Mouse (Mus musculus) thymus, adult 18-20 months (tissue): Measurements from ENCODE around the gene Clec2e.
A peak's percentile ranks its signal among the peaks of the same experiment; 100 is the strongest.
"Not testable (repeated sequence)": the region's sequence is repeated elsewhere in the genome, so short reads cannot be mapped to it uniquely, and the experiment has no call there.

Source experiments
- DNase-seq, 2 experiments: peaks; one replicate each; pipeline ENCODE4 v3.0.0; 2022; ENCODE audit warnings: mixed read lengths in 2 of 2

Clec2e gene

DNA sequence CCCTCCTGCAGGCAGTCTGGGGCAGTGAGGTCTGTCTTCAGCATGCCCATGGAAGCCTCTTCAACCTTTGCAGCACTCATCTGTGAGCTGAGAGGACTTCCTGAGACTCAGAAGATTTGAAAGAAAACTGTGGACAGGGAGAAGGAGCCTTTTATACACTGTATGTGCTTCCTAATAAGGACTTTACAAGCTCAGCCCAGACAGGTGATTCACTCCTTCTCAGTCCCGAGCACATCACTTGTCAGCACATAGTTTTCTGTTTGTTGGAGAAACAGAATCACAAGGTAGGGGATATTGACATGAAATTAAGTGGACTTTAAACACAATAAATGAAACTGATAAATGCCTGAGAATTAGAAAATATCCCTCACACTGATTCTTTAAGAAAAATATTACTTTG lies at the start of gene Clec2e:
Clec2e (minus strand) TSS at position 120 of the 400 bp plus-strand sequence.
- DNase-seq = not testable (repeated sequence)

- DNase-seq = no peak
Measured at GRCm38 (mm10) chr6:129146812-129147211, 46.1 kb upstream of the Clec2e start.

DNA sequence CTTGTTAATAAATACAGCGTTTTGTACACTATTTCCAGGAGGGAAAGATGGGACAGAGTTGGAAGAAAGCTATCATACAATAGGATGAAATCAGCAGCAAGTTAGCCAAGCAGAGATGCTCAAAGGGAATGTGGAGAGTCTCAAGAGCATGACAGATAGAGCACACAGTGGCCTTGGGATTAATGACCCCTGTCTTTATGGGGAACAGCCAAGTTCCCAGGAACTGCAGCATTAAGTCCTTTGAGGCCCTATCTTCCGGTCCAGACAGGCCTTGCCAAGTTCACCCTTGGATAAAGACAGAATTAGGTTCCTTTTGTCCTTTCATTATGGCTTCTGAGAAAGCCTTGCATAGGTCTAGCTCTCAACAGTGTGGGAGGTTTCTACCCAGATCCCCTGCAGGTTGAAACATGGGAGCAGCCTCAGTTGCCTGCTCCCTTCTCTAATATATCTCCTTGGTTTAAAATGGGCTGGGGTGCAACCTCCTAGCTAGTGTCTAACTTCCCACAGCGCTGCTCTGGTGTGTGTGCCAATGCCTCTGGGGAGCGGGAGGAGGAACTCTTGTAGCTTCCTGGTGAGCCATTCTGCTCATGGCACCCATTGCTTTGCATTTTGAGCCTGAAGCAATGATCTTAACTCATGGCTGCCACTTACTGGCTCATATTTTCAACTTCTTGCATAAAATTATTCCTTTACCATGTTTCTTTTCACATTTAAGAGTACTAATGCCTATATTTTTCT lies 32.1 kb upstream of the Clec2e start:
- no peak for DNase-seq

DNA sequence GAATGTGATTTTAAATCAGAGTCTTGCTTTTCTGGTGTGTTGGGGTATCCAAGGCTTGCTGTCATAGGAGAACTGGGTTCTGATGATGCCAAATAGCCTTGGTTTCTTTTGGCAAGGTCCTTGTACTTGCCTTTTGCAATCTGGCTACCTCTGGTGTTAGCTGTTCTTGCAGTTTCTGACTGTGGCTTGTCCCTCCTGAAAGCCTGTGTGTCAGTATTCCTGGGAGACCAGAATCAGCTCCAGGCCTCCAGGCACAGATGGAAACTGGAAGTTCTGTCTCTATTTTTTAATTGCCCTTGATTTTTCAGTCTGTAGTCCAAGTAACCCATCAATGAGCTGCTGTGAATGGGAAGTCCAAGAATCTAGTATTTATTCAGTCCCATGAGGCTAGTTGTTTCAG lies 26.1 kb upstream of the Clec2e start:
- no peak for DNase-seq

GRCm38 (mm10) chr6:129124531-129124930 lies 23.8 kb upstream of the Clec2e start:
- DNase-seq = not testable (repeated sequence)

- DNase-seq = no peak
Measured at GRCm38 (mm10) chr6:129116223-129116622, 15.5 kb upstream of the Clec2e start.

DNA sequence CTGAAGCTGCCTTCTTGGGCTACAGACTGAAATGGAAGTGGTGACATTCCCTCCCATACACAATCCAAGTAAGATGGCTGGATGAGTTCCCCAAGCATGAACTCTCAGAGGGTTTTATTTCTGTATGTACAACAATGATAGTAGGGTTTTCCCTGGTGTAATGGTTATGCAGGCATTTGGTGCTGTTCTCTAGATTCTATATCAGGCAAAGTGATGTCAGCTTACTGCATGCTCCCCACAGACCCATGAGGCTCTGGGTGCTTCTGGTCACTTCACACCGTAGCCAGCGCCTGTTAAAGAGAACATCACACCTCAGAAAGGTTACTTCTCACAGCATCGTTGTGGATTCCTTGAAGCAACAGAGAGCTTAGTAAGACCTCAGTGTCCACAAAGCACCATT lies 13.5 kb upstream of the Clec2e start:
- DNase-seq = not testable (repeated sequence)

DNA sequence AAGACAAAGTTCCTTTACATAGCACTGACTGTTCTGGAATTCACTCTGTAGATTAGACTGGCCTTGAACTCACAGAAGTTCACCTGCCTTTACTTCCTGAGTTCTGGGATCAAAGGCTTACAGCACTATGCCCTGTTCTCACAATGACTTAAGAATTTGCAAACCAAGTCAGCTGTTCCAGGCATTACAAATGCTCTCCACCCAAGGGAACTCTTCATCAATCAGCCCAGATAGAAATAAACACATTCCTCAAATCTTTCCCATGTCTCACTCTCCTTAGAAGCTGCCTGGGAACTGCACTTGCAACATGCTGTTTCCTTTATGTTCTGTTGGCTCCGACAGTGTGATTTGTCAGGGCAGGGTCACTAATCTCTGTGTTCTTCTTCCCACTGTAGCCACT lies 13.1 kb upstream of the Clec2e start:
- no peak for DNase-seq

GRCm38 (mm10) chr6:129113030-129113673 lies 12.4 kb upstream of the Clec2e start:
- DNase-seq = no peak

GRCm38 (mm10) chr6:129112526-129112925 lies 11.8 kb upstream of the Clec2e start:
- no peak for DNase-seq

DNA sequence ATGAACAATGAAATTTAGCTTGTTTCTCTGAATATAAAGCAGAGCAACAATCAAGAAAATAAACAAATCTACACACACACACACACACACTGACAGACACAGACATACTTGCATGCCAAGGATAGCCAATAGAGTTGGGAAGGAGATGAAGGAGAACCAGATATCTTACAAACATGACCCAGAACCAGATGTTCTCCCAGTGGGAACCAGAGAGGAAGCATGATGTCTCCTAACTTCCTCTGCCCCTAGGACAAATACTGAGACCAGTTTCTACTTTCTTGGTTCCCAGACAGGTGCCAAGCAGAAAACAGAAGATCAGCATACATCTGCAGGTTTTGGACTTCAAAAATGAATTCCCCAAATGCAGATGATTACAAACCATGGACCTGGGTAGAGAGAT lies 7.2 kb upstream of the Clec2e start:
- DNase-seq = no peak

GRCm38 (mm10) chr6:129102858-129103555 lies 2.3 kb upstream of the Clec2e start:
- no peak for DNase-seq

DNA sequence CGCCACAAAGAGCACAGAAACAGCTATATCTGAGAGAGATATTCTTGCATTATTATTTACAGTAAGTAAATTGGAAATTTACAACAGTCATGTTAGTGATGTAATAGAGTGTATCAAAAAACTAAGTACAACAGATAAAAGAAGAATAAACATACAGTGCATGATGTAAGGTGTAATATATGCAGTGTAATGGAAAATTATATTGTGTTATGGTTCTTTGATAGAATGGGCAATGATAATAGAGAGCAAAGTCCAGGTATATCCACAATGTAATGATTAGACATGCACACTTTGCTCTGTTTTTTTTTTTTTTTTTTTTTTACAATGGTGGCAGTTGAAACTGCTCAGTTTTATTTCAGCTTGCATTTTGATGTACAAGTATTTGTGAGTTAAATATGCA lies 891 bp upstream of the Clec2e start:
- no peak for DNase-seq

DNA sequence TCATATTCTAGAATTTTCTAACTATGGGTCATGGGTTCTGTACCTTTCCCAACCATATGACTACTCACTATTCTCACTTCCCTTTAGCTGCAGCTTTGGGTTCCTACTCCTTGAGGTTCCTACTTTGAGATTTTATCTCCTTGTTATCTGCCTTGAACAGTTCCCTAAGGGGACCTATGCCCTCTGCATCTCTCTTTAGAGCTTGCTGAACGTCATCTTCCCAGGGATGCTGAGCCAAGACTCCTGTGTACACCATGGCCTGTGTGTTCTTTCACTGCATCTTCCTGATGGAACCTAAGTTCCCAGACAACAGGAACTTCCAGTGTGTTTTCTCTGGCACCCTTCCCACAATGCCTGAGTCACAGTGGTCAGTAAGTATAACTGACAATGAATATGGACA lies 2.8 kb downstream of the Clec2e start:
- no peak for DNase-seq

DNA sequence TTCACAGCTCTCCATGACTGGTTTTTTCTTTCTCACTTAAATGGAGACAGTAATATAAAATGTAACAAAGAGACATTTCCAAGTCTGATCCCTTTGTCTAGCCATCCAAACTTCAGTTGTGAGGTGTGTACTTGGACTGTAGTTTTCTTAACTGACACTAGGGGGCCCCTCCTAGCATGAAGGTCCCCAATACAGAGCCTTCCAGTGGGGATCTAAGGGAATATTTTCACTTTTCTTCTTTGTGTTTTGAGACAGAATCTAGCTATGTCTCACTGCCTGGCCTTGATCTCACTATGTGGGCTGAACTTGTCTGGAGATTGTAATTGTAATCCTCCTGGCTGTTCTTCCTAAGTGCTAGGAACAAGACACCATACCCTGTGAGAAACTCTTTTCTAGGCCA lies 5.5 kb downstream of the Clec2e start:
- DNase-seq = no peak

DNA sequence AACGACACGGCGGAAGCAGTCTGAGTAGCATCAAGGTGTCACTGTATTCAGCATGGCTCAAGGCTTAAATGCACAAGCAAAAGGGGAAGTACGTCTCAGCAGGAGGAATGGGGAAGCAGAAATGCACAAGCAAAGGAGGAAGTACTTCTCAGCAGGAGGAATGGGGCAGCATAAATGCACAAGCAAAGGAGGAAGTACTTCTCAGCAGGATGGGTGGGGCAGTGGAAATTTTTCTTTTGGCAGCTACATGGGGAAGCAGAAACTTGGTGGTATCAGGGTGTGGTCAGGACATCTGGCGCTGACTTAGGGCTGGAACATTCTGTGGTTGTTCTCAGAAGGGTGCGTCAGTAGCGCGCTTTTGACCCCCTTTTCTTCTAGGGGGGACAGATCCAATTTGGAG lies 12.1 kb downstream of the Clec2e start:
- not testable (repeated sequence) for DNase-seq

DNA sequence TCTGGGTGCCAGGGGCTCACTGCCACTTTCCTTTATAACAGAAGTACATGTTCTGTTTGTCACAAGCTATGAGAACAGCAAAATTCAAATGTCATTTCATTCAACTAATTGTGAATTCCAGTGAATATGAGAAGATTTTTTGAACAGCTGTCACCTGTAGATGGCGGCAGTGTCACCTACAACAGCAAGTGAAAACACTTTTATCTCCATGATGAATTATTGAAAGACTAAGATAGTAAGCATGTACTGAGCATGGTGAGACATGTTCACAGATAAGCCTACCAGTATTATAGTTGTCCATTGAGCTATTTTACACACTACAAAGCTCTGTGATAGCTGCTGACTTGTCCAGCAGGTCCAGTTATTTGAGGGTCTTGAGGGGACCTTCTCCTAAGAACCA lies 12.6 kb downstream of the Clec2e start:
- no peak for DNase-seq

DNA sequence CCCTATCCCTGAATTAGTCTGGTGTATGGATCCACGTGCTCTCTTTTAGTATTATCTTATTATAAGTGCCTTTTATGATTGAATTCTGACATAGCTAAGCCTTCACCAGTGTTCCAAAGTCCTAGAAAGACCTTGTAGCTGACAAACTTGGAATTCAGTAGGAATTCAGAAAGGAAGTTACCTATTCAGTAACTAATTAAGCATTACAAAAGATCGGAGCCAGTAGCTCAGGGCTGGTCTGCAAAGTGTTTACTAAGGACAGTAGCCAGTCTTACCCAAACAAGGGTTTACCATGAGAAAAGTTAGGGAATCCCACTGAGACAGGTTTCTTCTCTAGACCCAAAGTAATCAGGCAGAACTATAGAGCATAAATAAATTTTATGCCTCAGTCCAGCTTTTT lies 14.7 kb downstream of the Clec2e start:
- not testable (repeated sequence) for DNase-seq

DNA sequence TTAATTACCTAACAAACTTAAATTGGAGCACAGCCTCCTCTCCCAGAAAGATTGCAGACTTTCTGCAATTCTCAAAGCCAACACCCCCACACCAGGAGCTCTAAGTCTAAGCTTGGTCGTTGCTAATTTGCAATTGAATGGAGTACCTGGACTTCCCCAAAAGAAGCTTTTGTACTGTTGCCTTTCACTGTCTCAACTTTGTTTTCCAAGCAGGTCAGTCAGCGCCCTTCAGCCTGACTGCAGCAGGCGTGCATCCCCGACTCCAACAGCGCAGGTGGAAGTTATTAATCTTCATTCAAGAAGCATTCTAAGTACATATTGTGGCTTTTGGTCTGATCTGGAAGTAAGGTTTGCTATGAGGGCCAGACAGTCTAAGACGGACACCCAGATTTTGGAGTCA lies 15.6 kb downstream of the Clec2e start:
- no peak for DNase-seq

GRCm38 (mm10) chr6:129066986-129067385 lies 33.7 kb downstream of the Clec2e start:
- peak in 1 of 2 experiments; percentile 35 for DNase-seq

- no peak for DNase-seq
Measured at GRCm38 (mm10) chr6:129066530-129066929, 34.2 kb downstream of the Clec2e start.

GRCm38 (mm10) chr6:129065857-129066256 lies 34.9 kb downstream of the Clec2e start:
- no peak for DNase-seq

- DNase-seq = no peak
Measured at GRCm38 (mm10) chr6:129065407-129065806, 35.3 kb downstream of the Clec2e start.

GRCm38 (mm10) chr6:129058013-129058412 lies 42.7 kb downstream of the Clec2e start:
- DNase-seq = no peak
